Mouse (Mus musculus): Measurements from ENCODE around the gene Minos1. TPM values are rescaled to one million over a fixed set of nuclear protein-coding genes. Genes with fewer than 3 reads are reported as not detected.

Gene Minos1
- total RNA-seq (2021), result 100 to 1,000 TPM; 203 to 215 TPM

DNA sequence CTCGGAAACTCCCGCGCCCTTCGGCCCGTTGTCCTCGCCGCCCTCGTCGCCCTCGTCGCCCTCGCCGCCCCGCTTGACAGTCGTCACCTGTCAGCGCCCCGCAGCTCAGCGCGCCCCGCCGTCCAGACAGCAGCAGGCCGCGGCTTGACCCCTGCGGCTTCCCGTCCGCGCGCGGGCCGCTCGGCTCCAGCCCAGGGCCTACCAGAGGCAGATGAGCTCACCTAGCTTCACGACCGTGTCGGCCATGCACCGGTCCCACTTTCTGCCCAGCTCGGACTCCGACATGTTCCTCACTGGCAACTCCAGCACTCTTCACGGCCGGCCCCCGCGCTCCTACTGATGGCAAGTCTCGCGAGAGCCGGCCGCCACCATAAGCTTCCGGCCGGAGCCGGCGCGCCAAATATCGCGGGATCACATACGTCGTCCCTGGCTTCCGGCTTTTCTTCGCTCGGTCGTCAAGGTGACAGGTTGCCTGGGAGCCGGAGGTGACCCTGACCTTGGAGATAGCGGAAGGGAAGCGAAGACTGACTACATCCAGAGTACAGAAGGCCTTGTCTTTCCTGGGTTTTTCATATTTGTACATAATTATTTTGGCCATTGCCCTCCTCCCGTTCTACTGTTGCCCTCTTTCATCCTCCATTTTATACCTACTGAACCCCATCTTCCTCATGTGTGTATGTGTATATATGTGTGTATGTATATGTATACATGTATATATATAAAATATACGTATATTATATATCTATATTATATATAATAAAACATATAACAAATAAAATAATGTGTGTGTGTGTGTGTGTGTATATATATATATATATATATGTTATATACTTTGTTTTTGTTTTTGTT, at the start of gene Minos1:
Gene Minos1 (minus strand): TSS at position 413 of the 849 bp plus-strand sequence.
- DNase-seq (ENCODE audit: extremely low spot score in 1 of 2, low spot score in 2 of 2), result peak; percentile 99
- intact Hi-C loops (cut with DNase I), result no loop called here

DNA sequence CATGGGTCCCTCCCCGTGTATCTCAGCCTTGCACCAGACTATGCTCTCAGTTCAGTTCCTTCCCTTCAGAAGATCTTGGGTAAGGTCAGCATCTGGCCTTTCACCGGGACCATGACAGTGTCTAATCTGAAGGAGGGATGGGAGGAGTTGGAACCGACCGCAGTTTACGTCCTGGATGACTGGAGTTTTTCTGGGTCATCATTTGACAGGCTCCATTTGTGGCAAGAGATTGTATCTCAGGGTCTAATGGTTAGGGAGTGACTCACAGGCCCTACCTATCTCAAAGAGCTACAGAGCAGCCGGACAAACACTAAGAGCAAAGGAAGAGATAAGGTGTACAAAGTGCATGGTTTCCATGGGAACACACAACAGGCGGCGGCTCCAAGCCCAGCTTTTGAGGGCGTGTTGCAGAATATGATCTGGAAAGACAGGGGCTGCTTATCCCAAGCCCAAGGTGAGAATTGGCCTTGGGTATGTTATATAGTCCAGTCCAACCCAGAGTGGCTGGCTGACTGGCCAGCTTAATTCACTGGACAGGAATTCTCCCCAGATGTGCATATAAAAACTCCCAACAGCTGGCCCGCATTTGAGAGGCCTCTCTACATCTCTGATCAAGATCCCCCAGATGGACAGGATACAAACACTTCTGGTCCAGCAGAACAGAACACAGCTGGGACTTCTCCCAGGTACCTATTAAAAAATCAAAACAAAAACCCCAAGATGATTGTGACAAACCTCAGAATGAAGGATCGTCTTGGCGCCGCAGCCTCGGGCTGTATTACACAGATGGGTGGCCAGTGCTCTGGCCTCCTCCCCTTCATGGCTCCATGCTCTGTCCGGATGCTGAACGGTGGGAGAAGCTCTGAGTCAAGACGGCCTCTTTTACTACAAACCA, 49.1 kb upstream of the Minos1 start:
- no peak for DNase-seq (ENCODE audit: extremely low spot score in 1 of 2, low spot score in 2 of 2)
- intact Hi-C loops (cut with DNase I), result no loop called here

DNA sequence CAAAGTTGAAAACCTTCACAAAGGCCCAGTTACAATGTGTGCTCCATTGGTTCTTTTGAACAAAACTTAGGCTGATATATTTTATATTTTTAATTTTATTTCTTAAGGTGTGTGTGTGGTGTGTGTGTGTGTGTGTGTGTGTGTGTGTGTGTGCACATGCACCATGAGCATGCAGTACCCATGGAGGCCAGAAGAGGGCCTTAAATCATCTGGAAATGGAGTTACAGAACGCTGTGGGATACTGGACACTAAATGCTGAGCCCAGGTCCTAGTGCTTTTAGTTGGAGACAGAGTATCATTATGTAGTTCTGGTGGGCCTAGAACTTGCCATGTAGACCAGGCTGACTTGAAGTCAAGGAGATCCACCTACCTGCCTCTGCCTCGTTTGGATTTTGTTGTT, 48.3 kb upstream of the Minos1 start:
- intact Hi-C loops (cut with DNase I), result no loop called here

DNA sequence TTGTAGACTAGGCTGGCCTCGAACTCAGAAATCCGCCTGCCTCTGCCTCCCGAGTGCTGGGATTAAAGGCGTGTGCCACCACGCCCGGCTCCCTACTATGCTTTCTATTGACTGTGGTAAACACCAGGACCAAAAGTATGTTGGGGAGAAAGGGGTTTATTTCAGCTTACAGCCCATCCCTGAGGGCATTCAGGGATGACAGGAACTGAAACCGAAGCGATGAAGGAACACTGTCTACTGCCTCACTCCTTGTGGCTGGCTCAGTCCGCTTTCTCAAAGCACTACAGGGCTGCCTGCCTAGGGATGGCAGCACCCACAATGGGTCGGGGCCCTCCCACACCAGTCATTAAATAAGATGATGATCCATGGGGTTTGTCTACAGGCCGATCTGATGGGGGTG, 47.5 kb upstream of the Minos1 start:
- no peak for DNase-seq (ENCODE audit: extremely low spot score in 1 of 2, low spot score in 2 of 2)
- intact Hi-C loops (cut with DNase I), result no loop called here

More for the DNA sequence above, 48.3 kb upstream of the Minos1 start:
- DNase-seq (ENCODE audit: extremely low spot score in 1 of 2, low spot score in 2 of 2), result no peak

DNA sequence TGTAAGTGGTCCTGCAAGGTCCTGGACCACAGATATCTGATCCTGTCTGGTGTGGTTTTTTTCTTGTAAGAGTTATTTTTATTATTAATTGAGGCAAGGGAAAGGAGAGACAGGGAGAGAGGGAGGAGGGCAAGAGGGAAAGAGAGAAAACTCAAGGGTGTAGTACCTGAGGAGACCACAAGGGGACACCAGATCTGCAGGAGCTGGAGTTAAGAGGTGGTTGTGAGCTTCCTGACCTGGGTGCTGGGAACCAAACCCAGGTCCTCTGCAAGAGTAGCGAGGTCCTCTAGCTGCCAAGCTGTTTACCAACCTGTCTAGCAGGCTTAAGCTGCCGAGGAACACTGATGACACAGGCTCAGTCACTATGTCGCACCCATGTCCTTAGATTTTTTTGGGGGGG, 47.0 kb upstream of the Minos1 start:
- intact Hi-C loops (cut with DNase I), result no loop called here
- DNase-seq (ENCODE audit: extremely low spot score in 1 of 2, low spot score in 2 of 2), result no peak

DNA sequence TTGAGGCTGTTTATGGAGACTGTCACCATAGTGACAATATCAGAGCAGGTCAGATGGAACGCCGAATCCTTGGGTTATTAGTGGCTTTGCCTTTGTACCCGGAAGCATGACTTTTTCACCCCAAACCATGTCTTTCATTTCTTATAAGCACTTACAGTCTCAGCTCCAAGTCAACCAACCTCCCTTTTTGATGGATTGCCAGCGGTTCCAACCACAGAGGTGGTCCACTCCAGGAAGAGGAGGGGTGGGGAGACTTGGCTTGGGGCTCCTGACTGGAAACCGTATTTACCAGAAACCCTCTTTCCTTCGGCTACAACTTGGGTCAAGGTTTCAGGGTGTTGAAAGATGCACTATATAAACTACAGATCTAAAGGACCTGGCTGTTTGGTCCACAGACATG, 45.1 kb upstream of the Minos1 start:
- intact Hi-C loops (cut with DNase I), result no loop called here
- DNase-seq (ENCODE audit: extremely low spot score in 1 of 2, low spot score in 2 of 2), result no peak

DNA sequence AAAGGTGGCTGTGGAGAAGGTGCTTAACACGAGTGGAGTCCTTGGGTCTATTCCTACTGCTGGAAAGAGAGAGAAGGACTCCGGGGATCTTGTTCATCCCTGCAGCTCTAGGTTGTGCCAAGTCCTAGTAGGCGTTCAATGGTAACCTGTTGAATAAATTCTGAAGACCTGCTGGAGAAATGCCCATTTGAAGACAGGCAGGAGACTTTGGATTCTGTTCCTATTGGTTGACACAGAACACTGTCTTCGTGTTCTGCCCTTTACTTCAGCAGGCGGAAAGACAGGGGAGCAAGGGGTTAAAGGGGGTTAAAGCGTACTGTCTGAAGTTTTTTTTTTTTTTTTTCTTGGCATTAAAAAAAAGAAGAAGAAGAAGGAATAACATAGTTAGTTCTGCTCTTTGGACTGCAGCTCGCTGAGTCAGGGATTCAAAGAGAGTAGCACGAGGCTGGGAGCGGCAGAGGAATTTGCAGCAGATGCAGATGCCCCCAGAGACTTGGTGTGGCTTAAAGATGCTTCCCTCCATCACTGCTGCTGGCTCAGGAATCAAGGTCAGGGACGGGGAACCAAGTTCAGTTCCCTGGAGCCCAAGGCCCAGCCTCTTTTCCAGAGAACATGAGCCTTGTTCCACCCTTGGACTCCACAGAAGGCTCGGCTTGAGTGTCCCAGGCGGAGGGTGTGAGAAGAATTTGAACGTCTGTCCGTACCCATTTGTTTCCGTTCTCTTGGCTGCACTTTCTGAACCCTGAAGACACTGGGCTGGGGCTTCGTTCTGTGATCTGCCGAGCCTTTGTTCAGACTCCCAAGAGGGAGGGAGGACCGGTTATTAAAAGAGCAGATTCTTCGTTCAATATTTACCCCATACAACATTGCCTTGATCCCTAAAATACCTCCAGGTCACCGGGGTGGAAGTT, 44.4 kb upstream of the Minos1 start:
- peak in 1 of 2 experiments; percentile 71 for DNase-seq (ENCODE audit: extremely low spot score in 1 of 2, low spot score in 2 of 2)
- intact Hi-C loops (cut with DNase I), result no loop called here

DNA sequence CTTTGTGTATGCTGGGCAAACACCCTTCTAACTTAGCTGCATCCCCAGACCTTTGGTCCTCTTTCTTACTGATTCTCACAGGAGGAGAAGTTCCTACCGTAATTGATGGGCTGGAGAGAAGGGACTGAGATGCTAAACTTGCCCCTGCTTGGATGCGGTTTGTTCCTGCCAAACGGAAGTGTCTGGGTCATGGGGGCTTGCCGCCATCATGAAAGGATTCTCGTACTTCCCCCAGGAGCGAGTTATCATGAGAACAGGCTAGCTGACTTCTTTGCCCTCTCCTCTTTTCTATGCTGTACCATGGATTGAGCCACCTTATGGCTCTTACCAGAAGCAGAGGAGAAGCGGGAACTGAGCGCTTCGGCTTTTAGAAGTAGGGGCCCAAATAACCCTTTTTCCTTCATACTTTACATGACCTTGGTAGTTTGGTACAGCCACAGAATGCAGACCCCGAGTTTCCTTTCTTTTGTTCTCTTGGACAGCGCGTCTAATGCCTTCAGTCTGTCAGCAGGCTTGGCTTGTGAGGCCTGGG, 38.9 kb upstream of the Minos1 start:
- DNase-seq (ENCODE audit: extremely low spot score in 1 of 2, low spot score in 2 of 2), result no peak
- intact Hi-C loops (cut with DNase I), result no loop called here

DNA sequence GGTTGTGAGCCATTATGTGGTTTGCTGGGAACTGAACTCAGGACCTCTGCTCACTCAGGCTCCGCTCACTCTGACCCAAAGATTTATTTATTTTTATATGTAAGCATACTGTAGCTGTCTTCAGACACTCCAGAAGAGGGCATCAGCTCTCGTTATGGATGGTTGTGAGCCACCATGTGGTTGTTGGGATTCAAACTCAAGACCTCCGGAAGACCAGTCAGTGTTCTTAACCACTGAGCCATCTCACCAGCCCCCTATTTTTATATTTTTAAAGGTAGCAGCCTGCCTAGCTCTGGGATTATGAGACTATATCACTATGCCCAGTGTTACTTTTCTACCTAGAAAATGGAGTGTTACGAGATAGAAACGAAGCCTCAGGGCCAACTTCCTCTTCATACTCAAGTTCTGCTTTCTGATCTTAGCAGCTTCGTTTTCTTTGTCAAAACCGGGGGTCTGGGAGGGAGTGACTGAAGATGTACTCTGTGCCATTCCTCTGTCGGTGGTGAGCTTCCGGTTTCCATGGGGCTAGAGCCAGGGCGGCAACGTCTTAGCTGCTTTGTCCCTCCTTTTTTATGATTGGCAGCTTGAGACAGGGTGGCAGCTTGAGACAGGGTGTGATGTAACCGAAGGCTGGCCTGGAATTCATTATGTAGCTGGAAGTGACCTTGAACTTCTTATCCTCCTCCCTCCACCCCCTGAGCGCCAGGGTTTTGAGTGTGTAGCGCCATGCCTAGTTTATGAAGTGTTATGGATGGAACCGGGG, 38.3 kb upstream of the Minos1 start:
- DNase-seq (ENCODE audit: extremely low spot score in 1 of 2, low spot score in 2 of 2), result no peak
- intact Hi-C loops (cut with DNase I), result no loop called here

DNA sequence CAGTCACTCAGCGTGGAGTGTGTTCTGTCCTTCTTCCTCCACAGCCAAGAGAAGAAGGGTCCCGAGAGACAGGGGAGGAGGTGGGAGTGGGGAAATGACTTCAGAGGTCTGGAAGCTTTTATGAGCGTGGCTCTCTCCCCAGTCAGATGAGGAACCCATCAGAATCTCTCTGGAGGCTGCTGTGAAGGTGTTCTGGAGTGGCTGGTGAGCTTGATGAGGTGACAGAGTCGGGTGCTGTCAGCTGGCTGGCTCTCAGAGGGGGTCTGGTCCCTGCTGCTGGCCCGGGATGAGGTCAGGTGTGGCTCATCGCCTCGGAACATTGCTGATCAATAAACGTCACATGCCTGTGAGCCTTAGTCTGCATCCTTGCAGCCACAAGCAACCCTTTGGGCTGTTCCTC, 36.2 kb upstream of the Minos1 start:
- intact Hi-C loops (cut with DNase I), result no loop called here
- no peak for DNase-seq (ENCODE audit: extremely low spot score in 1 of 2, low spot score in 2 of 2)

DNA sequence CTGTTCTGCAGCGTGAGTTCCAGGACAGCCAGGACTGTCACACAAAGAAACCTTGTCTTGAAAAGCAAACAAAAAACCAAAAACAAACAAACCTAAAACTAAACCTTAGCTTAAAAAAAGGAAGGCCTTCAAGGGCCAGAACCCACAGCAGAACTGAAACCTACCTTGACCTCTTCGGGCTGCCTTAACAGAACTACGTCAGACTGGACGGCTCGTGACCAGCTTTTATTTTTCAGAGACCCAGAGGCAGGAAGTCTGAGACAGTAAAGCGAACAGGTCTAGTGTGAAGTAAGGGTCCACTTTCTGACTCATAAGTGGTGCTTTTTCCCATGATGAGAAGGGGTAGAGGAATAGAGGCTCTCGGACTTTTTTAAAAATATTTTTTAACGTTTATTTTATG, 35.3 kb upstream of the Minos1 start:
- intact Hi-C loops (cut with DNase I), result no loop called here
- DNase-seq (ENCODE audit: extremely low spot score in 1 of 2, low spot score in 2 of 2), result no peak

DNA sequence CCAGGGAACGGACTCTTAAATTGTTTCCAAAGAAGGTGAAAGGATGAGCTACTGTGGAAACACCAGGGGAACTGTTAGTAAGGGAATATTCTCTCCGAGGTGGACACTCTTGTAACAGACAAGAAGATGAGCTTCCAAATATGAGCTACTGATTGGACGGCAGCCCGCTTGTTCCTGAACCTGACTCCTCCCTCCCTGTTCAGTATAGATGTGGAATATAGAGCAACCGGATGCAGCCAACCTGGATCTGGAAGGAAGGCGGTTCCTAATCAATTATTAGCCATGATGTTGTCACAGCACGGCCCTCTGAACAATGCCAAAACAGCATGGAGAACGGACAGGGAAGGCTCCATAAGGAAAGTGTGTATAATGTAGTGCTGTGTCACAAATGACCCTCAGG, 34.3 kb upstream of the Minos1 start:
- intact Hi-C loops (cut with DNase I), result no loop called here
- DNase-seq (ENCODE audit: extremely low spot score in 1 of 2, low spot score in 2 of 2), result no peak

DNA sequence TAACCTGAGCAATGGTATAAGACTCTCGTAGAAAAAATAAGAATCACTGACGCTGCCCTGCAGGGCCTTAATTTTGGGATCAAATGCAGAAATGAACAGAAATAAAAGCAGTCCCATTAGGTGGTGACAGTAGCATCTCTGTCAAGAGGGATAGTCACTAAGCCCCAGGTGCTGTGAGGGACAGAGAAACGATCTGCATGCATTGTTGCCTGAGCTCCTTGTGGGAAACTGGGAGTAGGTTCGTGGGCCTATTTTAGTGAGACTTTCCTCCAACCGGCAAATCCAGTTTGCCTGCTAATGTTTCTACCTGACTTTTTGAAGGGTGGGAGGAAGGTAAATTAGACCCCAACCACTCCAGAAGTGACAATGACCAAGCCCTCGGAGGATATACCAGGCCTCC, 33.2 kb upstream of the Minos1 start:
- intact Hi-C loops (cut with DNase I), result no loop called here
- DNase-seq (ENCODE audit: extremely low spot score in 1 of 2, low spot score in 2 of 2), result no peak

DNA sequence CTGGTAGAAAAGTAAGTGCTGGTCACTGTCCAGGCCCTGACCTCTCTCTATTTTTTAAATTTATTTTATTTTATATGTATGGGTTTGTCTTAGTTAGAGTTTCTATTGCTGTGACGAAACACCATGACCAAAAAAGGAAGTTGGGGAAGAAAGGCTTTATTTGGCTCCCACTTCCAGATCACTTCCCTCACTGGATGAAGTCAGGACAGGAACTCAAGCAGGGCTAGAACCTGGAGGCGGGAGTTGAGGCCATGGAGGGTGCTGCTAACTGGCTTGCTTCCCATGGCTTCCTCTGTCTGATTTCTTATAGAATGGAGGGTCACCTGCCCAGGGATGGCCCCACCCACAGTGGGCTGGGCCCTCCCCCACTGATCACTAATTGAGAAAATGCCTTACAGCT, 30.2 kb upstream of the Minos1 start:
- intact Hi-C loops (cut with DNase I), result no loop called here
- DNase-seq (ENCODE audit: extremely low spot score in 1 of 2, low spot score in 2 of 2), result no peak

DNA sequence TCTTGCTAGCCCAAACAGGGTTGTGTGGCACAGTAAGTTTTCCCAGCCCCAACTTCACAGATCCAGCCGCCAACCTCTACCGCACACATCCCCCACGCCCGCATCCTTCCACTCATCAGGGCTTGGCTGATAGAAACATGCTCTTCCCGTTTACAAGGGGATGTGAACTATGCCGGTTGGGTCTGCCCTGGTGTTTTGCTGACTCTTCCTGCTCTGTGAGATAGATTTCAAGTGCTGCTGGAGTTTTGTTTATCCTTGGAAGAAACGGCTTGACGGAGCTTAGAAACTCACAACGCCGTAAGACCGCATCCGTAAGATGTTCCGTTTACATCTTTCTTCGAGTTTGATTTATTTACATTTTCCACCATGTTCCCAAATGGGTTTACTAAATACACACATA, 27.4 kb upstream of the Minos1 start:
- intact Hi-C loops (cut with DNase I), result no loop called here
- no peak for DNase-seq (ENCODE audit: extremely low spot score in 1 of 2, low spot score in 2 of 2)

DNA sequence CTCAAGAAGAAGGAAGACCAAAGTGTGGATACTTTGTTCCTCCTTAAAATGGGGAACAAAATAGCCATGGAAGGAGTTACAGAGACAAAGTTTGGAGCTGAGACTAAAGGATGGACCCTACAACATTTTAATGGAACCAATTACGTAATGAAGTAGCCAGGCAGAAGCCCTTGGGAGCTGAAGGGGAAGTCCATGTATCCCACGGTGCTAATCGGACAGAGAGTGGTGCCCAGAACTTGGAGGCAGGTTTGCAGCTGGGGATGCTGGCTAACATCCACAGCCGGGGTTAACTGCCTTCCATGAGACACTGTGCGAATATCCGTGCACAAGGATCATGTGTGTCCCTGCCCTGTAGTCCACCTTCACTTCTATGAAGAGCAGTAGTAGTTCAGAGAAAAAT, 25.6 kb upstream of the Minos1 start:
- intact Hi-C loops (cut with DNase I), result no loop called here

DNA sequence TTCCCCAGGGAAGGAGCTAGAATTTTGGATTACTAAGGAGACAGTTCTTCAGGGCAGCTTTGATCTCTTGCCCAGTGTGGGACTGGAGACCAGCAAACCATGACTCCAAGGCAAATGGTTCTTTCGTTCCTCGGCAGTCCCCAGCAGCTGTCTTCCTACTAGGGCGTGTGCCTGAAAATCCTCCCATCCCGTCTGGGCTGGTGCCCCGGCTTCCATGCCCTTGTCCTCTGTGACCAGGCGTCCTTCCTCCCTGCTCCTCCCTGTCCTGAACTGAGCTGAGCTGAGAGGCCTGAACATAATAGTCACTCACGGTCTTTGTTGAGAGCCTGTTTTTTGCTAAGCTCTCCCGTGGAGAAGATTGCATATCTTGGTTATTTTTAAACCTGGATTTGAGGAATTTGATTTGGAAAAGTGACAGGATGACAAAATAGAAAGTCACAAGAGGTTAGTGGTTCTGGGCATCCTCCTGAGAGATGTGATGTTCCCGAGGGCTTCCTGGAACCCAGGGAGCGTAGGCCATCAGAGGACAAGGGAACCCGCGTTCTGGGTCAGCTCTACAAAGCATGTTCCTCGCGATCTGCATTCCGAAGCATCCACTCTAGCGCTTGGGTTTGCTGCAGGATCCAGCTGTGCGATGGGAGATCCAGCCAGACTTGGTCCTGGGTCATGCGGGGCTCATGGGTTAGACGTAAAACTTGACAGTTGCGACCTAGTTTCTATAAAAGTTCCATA, 23.8 kb upstream of the Minos1 start:
- DNase-seq (ENCODE audit: extremely low spot score in 1 of 2, low spot score in 2 of 2), result peak in 1 of 2 experiments; percentile 58
- intact Hi-C loops (cut with DNase I), result no loop called here

More for the DNA sequence above, 25.6 kb upstream of the Minos1 start:
- no peak for DNase-seq (ENCODE audit: extremely low spot score in 1 of 2, low spot score in 2 of 2)
